Mouse (Mus musculus) forebrain, embryonic 11.5 days (tissue): Measurements from ENCODE around the gene Mllt3. TPM values are rescaled to one million over a fixed set of nuclear protein-coding genes. Genes with fewer than 3 reads are reported as not detected.

Experiments
- ATAC-seq: fragments of 200-750 bp; cut with Nextera tagmentation; replicated peaks from 2 replicates; pipeline ENCODE4 v1.8.0; 2017; ENCODE audit warnings: moderate TSS enrichment; ENCODE audit not compliant: low FRiP score
- DNase-seq: peaks from one replicate; pipeline ENCODE4 v3.0.0-alpha.2; 2017; ENCODE audit warnings: low spot score
- H3K27ac ChIP-seq: fragments of 300-500 bp; sonication (generic); 2 replicates; pipeline ENCODE4 v1.5.1; 2014; ENCODE audit warnings: low read depth, low read length
- H3K27me3 ChIP-seq: fragments of 300-500 bp; sonication (generic); 2 replicates; pipeline ENCODE4 v1.6.1; 2014; ENCODE audit warnings: mild to moderate bottlenecking, low read length, mixed read lengths; ENCODE audit not compliant: control insufficient read depth, insufficient read depth
- H3K36me3 ChIP-seq: fragments of 300-500 bp; sonication (generic); 2 replicates; pipeline ENCODE4 v1.6.1; 2014; ENCODE audit warnings: mild to moderate bottlenecking, low read length, moderate library complexity, mixed read lengths; ENCODE audit not compliant: control insufficient read depth, insufficient read depth
- H3K4me1 ChIP-seq: fragments of 300-500 bp; sonication (generic); replicated peaks from 2 replicates; pipeline ENCODE4 v1.6.1; 2014; ENCODE audit warnings: low read length, mixed read lengths; ENCODE audit not compliant: control insufficient read depth, insufficient read depth
- H3K4me2 ChIP-seq: fragments of 300-500 bp; sonication (generic); 2 replicates; pipeline ENCODE4 v1.6.1; 2014; ENCODE audit warnings: low read depth, mild to moderate bottlenecking, low read length, moderate library complexity, mixed read lengths; ENCODE audit not compliant: severe bottlenecking
- H3K4me3 ChIP-seq: fragments of 300-500 bp; sonication (generic); 2 replicates; pipeline ENCODE4 v1.5.1; 2014; ENCODE audit warnings: low read depth, low read length
- H3K9ac ChIP-seq: fragments of 300-500 bp; sonication (generic); 2 replicates; pipeline ENCODE4 v1.6.1; 2014; ENCODE audit warnings: low read length
- H3K9me3 ChIP-seq: fragments of 300-500 bp; sonication (generic); 2 replicates; pipeline ENCODE4 v1.6.1; 2016; ENCODE audit warnings: low read length, mixed read lengths; ENCODE audit not compliant: control insufficient read depth
- WGBS: fragments of 180-500 bp; shearing (Covaris S2); extraction: QIAGEN DNeasy Blood & Tissue Kit; methylation state at CpG from one replicate; pipeline ENCODE4 v1.1.7; 2014; 5-methylcytosine and 5-hydroxymethylcytosine counted together
- polyA plus RNA-seq: library from polyadenylated mRNA; unstranded; fragments of >200 nt; fragmentation: Nextera tagmentation; extraction: Ambion mirVana; gene quantifications from 2 replicates; pipeline ENCODE4 v1.2.1, GENCODE M21; 2014

The Mllt3 gene
- polyA plus RNA-seq, 1 experiment from 2014 or later = 70.8 TPM

GRCm38 (mm10) chr4:87792511-87792910, 240.7 kb downstream of the Mllt3 start:
- no peak overlapping the region for H3K4me3 ChIP-seq
- 0 out of 2 replicates have a peak, but pooled peaks cover 2% of the 10 kb centered on the region for H3K4me1 ChIP-seq
- DNase-seq = no peak
- H3K9me3 ChIP-seq = no peaks in the 10 kb centered on the region
- H3K4me2 ChIP-seq = no peak overlapping the region
- no peak overlapping the region for H3K27ac ChIP-seq
- H3K36me3 ChIP-seq = no peaks in the 10 kb centered on the region; the same call in 1 of the 2 replicates
- peaks cover 4% of the 10 kb centered on the region; the same call in 1 of the 2 replicates for H3K27me3 ChIP-seq
- no peak for ATAC-seq
- 31% methylated on average over 5 of the region's 5 CpGs for WGBS
- no peak overlapping the region for H3K9ac ChIP-seq

- Histone ChIP-seq H3K4me3 (no peak overlapping the region), H3K27me3 (no peaks in the 10 kb centered on the region), H3K9me3 (no peaks in the 10 kb centered on the region), H3K36me3 (no peaks in the 10 kb centered on the region; the same call in 1 of the 2 replicates), H3K4me1 (peaks cover 9% of the 10 kb centered on the region; the same call in 1 of the 2 replicates), H3K27ac (no peak overlapping the region), H3K9ac (no peak overlapping the region), H3K4me2 (no peak overlapping the region)
- ATAC-seq (no peak), DNase-seq (no peak)
- WGBS = 87% methylated on average over 7 of the region's 7 CpGs
Measured at GRCm38 (mm10) chr4:87789446-87789845, 243.7 kb downstream of the Mllt3 start.

GRCm38 (mm10) chr4:87788691-87789090, 244.5 kb downstream of the Mllt3 start:
- 69% methylated on average over 8 of the region's 8 CpGs for WGBS
- no peaks in the 10 kb centered on the region for H3K9me3 ChIP-seq
- H3K27ac ChIP-seq = no peak overlapping the region
- DNase-seq (no peak), ATAC-seq (no peak)
- H3K4me2 ChIP-seq = no peak overlapping the region
- peaks cover 9% of the 10 kb centered on the region; the same call in 1 of the 2 replicates for H3K4me1 ChIP-seq
- no peak overlapping the region for H3K9ac ChIP-seq
- H3K4me3 ChIP-seq = no peak overlapping the region
- H3K27me3 ChIP-seq = no peaks in the 10 kb centered on the region
- H3K36me3 ChIP-seq = no peaks in the 10 kb centered on the region; the same call in 1 of the 2 replicates

GRCm38 (mm10) chr4:87785132-87786074, 247.8 kb downstream of the Mllt3 start:
- ATAC-seq (peak; percentile 79), DNase-seq (peak; percentile 75)
- Histone ChIP-seq H3K4me3 (no peak overlapping the region), H3K36me3 (no peaks in the 10 kb centered on the region), H3K27ac (peak overlapping the region; percentile 4; the same call in 1 of the 2 replicates), H3K9me3 (no peaks in the 10 kb centered on the region), H3K4me2 (no peak overlapping the region), H3K27me3 (no peaks in the 10 kb centered on the region), H3K9ac (no peak overlapping the region), H3K4me1 (peaks cover 7% of the 10 kb centered on the region; the same call in 1 of the 2 replicates)
- WGBS = 8% methylated on average over 12 of the region's 12 CpGs

DNA sequence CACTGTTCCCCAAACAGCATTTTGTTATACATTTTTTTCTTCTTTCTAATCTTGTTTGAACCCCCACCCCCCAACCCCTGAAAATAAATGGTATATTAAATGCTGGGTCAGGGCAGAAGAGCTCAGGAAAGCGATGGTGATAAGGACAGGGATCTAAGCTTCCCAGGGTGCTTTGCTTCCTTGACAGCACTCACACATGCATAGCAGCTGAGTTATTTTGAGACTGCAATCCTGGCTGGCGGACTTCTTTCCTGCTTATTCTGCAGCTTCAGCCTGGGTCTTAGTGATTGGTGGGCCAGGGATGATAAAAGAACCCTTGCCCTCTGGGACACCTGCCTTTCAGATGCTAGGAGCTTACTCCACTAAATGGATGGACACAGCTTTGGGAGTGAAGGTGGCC, 249.4 kb downstream of the Mllt3 start:
- no peaks in the 10 kb centered on the region for H3K36me3 ChIP-seq
- DNase-seq (no peak), ATAC-seq (no peak)
- no peak overlapping the region for H3K27ac ChIP-seq
- H3K4me1 ChIP-seq = peaks cover 7% of the 10 kb centered on the region; the same call in 1 of the 2 replicates
- no peak overlapping the region for H3K4me3 ChIP-seq
- no peaks in the 10 kb centered on the region for H3K27me3 ChIP-seq
- no peak overlapping the region for H3K9ac ChIP-seq
- no peaks in the 10 kb centered on the region for H3K9me3 ChIP-seq
- WGBS = 82% methylated on average over 2 of the region's 2 CpGs
- no peak overlapping the region for H3K4me2 ChIP-seq

DNA sequence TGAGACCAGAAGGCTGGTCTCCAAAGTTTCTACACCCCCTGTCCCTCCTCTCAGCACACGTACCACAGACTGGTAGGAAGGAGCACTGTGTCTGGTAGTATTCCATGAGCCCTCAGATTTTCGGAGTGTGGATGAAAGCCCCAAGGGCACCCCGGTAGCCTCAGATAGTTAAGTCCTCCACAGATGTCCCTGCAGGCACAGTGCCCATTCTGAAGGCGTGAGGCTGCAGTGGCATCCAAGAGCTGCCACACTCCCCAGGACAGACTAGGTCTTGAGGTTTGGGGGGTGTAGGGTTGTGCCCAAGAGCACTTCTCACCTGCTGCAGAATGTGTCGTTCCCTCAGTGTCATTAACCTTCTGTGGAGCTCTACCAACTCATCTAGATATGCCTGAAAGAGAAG, 251.2 kb downstream of the Mllt3 start:
- DNase-seq = no peak

DNA sequence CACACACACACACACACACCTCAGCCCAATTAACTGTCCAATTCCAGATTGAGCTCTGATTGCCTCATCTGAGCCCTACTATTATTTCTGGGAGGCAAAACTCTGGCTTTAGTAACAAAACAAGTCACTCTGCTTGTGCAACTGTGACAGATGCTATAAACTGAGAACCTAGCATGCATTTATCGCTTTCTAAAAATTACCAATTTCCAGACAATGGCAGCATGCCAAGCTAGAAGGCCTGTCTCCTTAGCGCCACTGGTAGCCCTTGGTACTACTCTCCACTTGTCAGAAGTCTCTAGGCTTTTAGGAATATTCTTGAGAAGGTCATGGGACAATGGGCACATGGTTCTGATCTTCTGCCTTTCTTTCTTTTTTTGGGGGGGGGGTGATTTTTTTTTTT, 257.4 kb downstream of the Mllt3 start:
- no peaks in the 10 kb centered on the region for H3K27me3 ChIP-seq
- no peak overlapping the region for H3K4me3 ChIP-seq
- no peak overlapping the region for H3K9ac ChIP-seq
- DNase-seq (no peak), ATAC-seq (no peak)
- no peaks in the 10 kb centered on the region for H3K4me1 ChIP-seq
- WGBS = 93% methylated on average over 2 of the region's 2 CpGs
- no peaks in the 10 kb centered on the region for H3K9me3 ChIP-seq
- no peaks in the 10 kb centered on the region; the same call in 1 of the 2 replicates for H3K36me3 ChIP-seq
- H3K27ac ChIP-seq = no peak overlapping the region
- H3K4me2 ChIP-seq = no peak overlapping the region

More for the DNA sequence above, 251.2 kb downstream of the Mllt3 start:
- 97% methylated on average over 5 of the region's 5 CpGs for WGBS
- Histone ChIP-seq H3K27ac (no peak overlapping the region), H3K4me2 (no peak overlapping the region), H3K27me3 (no peaks in the 10 kb centered on the region), H3K9me3 (no peaks in the 10 kb centered on the region), H3K4me3 (no peak overlapping the region), H3K9ac (no peak overlapping the region), H3K36me3 (no peaks in the 10 kb centered on the region), H3K4me1 (peaks cover 7% of the 10 kb centered on the region; the same call in 1 of the 2 replicates)
- ATAC-seq = no peak

GRCm38 (mm10) chr4:87774515-87774914, 258.6 kb downstream of the Mllt3 start:
- no peak overlapping the region for H3K27ac ChIP-seq
- H3K4me2 ChIP-seq = no peak overlapping the region
- no peaks in the 10 kb centered on the region for H3K4me1 ChIP-seq
- DNase-seq = no peak
- H3K9ac ChIP-seq = no peak overlapping the region
- no peaks in the 10 kb centered on the region; the same call in 1 of the 2 replicates for H3K36me3 ChIP-seq
- H3K4me3 ChIP-seq = no peak overlapping the region
- no peak for ATAC-seq
- H3K27me3 ChIP-seq = no peaks in the 10 kb centered on the region
- WGBS = 97% methylated on average over 4 of the region's 4 CpGs
- H3K9me3 ChIP-seq = no peaks in the 10 kb centered on the region
